Mouse (Mus musculus) hindbrain, embryonic 11.5 days (tissue): Measurements from ENCODE around the gene Dao. TPM values are rescaled to one million over a fixed set of nuclear protein-coding genes. Genes with fewer than 3 reads are reported as not detected.

Experiments used
- ATAC-seq: fragments of 200-750 bp; cut with Nextera tagmentation; 2 replicates; pipeline ENCODE4 v1.8.0; 2017; ENCODE audit warnings: mild to moderate bottlenecking, moderate TSS enrichment, moderate library complexity; ENCODE audit not compliant: low FRiP score
- DNase-seq: peaks from one replicate; pipeline ENCODE4 v3.0.0-alpha.2; 2015; ENCODE audit warnings: low spot score
- H3K27ac ChIP-seq: fragments of 300-500 bp; sonication (generic); 2 replicates; pipeline ENCODE4 v1.5.1; 2014; ENCODE audit warnings: mild to moderate bottlenecking, low read depth, low read length
- H3K27me3 ChIP-seq: fragments of 300-500 bp; sonication (generic); 2 replicates; pipeline ENCODE4 v1.6.1; 2014; ENCODE audit warnings: mild to moderate bottlenecking, low read length, moderate library complexity, mixed read lengths; ENCODE audit not compliant: control insufficient read depth, insufficient read depth
- H3K36me3 ChIP-seq: fragments of 300-500 bp; sonication (generic); 2 replicates; pipeline ENCODE4 v1.6.1; 2014; ENCODE audit warnings: mild to moderate bottlenecking, low read length, moderate library complexity, mixed read lengths; ENCODE audit not compliant: control insufficient read depth, insufficient read depth
- H3K4me1 ChIP-seq: fragments of 300-500 bp; sonication (generic); replicated peaks from 2 replicates; pipeline ENCODE4 v1.6.1; 2014; ENCODE audit warnings: low read length, mixed read lengths; ENCODE audit not compliant: control insufficient read depth, insufficient read depth
- H3K4me2 ChIP-seq: fragments of 300-500 bp; sonication (generic); replicated peaks from 2 replicates; pipeline ENCODE4 v1.6.1; 2014; ENCODE audit warnings: mild to moderate bottlenecking, low read depth, low read length
- H3K4me3 ChIP-seq: fragments of 300-500 bp; sonication (generic); 2 replicates; pipeline ENCODE4 v1.5.1; 2014; ENCODE audit warnings: low read depth, low read length
- H3K9ac ChIP-seq: fragments of 300-500 bp; sonication (generic); 2 replicates; pipeline ENCODE4 v1.6.1; 2014; ENCODE audit warnings: low read depth, low read length
- H3K9me3 ChIP-seq: fragments of 300-500 bp; sonication (generic); 2 replicates; pipeline ENCODE4 v1.6.1; 2016; ENCODE audit warnings: low read length; ENCODE audit not compliant: control insufficient read depth
- WGBS: fragments of 180-500 bp; shearing (Covaris S2); extraction: QIAGEN DNeasy Blood & Tissue Kit; methylation state at CpG from one replicate; pipeline ENCODE4 v1.1.7; 2014; 5-methylcytosine and 5-hydroxymethylcytosine counted together
- polyA plus RNA-seq: library from polyadenylated mRNA; unstranded; fragments of >200 nt; fragmentation: Nextera tagmentation; extraction: Ambion mirVana; gene quantifications from 2 replicates; pipeline ENCODE4 v1.2.1, GENCODE M21; 2014

The Dao gene
- polyA plus RNA-seq, 1 experiment from 2014 or later: not detected

DNA sequence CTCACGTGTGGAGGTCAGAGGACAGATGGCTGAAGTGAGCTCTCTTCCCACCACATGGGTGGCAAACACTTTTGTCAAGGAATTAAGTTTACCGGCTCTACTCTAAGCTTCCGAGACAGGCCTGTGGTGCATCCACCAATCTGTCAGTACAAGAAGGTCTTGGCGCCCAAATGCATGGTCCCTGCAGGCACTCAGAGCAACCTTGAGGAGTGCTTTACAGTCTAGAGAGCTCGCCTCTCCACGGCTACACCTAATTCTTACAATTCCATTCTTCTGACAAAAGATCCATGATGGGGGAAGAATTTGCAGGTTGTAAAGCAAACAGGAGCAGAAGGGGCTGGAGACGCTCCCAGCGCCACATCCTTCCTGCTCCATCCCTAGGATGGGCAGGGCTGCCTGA, 26.9 kb upstream of the Dao start:
- no peaks in the 10 kb centered on the region for H3K36me3 ChIP-seq
- H3K9ac ChIP-seq: no peak overlapping the region
- no peak overlapping the region for H3K27ac ChIP-seq
- ATAC-seq: no peak
- H3K4me2 ChIP-seq: no peak overlapping the region
- H3K4me1 ChIP-seq: peaks cover 12% of the 10 kb centered on the region; the same call in 1 of the 2 replicates
- H3K27me3 ChIP-seq: no peaks in the 10 kb centered on the region
- no peak overlapping the region for H3K4me3 ChIP-seq
- no peak for DNase-seq
- 89% methylated on average over 8 of the region's 8 CpGs for WGBS
- no peaks in the 10 kb centered on the region for H3K9me3 ChIP-seq

DNA sequence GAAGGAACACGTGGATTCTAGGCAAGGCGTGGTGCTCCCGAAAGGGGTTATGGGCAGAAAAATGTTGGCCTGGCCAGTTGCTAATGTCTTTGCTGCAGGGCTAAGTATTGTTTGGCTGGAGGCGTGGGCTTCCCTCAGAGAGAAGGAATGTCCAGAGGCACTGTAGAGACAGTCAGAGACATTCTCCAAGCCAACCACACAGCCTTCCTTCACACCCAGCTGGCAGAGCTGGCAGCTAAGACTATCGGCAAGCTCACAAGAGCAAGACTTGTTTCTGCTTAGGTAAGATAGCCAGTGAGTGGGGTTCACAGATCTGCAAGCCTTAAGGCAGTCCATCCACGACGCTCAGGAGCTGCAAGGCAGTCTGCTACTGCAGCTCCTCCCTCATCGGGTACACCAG, 26.2 kb upstream of the Dao start:
- Histone ChIP-seq H3K27me3 (no peaks in the 10 kb centered on the region), H3K36me3 (no peaks in the 10 kb centered on the region), H3K4me1 (peaks cover 12% of the 10 kb centered on the region; the same call in 1 of the 2 replicates), H3K4me3 (no peak overlapping the region), H3K9ac (no peak overlapping the region), H3K9me3 (no peaks in the 10 kb centered on the region), H3K27ac (no peak overlapping the region), H3K4me2 (no peak overlapping the region)
- WGBS: 84% methylated on average over 8 of the region's 8 CpGs
- DNase-seq: no peak
- ATAC-seq: no peak

DNA sequence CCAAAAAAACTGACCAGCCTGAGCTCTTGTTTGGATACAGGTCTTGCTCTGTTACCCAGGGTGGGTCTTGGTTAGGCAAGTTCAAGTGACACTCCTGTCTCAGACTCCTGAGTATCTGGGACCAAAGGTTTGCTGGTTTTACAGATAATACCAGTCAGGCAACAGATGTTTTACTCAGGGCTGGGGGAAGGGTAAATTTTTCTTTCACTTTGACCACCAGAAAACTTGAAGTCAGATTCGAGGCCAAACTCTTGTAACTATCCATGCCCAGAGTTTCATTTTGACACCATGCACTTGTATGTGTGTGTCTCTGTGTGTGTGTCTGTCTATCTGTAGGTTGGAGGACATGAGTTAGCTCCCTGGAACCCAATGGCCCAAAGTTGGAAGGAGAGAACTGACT, 23.0 kb upstream of the Dao start:
- DNase-seq (no peak), ATAC-seq (no peak)
- H3K27ac ChIP-seq: no peak overlapping the region
- H3K36me3 ChIP-seq: no peaks in the 10 kb centered on the region
- H3K4me3 ChIP-seq: no peak overlapping the region
- no peak overlapping the region for H3K4me2 ChIP-seq
- no peaks in the 10 kb centered on the region for H3K27me3 ChIP-seq
- H3K9ac ChIP-seq: no peak overlapping the region
- peaks cover 2% of the 10 kb centered on the region; the same call in 1 of the 2 replicates for H3K4me1 ChIP-seq
- WGBS: 84% methylated on average over 1 of the region's 1 CpGs
- H3K9me3 ChIP-seq: no peaks in the 10 kb centered on the region

DNA sequence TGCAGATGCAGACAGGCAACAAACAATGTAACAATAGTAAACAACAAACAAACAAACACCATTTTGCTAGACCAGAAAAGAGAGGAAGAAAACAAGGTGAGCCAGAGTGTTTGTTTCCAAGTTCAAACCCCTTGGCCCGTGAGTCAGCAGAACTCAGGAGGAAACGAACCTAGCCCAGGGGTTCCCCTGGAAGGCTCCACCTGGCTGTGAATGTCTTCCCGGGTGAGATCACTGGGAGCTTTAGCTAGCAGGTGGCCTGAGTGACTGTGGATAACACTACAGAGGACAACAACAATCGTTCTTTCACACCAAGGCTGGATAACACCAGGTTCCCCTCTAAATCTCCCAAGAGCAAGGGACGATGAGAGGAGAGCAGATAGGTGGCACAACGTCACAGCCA, 22.3 kb upstream of the Dao start:
- DNase-seq (no peak), ATAC-seq (no peak)
- Histone ChIP-seq H3K9ac (no peak overlapping the region), H3K27me3 (no peaks in the 10 kb centered on the region), H3K9me3 (no peaks in the 10 kb centered on the region), H3K4me3 (no peak overlapping the region), H3K4me1 (no peaks in the 10 kb centered on the region), H3K4me2 (no peak overlapping the region), H3K27ac (no peak overlapping the region), H3K36me3 (no peaks in the 10 kb centered on the region)
- WGBS: 84% methylated on average over 6 of the region's 6 CpGs

DNA sequence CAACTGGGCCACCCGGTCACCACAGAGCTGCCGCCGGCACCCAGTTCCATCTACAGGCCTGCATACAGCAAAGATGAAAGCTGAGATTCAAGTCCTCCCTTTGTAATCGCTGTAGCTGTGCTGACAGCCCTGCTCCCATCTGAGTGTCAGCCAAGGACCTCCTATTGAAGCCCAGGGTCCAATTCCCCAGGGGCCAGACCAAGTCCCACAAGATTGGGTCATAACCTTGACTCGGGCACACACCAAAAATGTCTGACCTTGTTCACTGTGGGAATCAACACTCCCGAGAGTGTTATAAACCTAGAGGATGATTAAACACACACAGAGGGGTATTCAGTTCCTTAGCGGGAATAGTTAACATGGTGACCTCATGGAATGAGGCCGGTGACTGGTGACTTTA, 21.7 kb upstream of the Dao start:
- no peaks in the 10 kb centered on the region for H3K4me1 ChIP-seq
- no peaks in the 10 kb centered on the region for H3K9me3 ChIP-seq
- H3K4me2 ChIP-seq: no peak overlapping the region
- WGBS: 83% methylated on average over 8 of the region's 8 CpGs
- H3K9ac ChIP-seq: no peak overlapping the region
- H3K4me3 ChIP-seq: no peak overlapping the region
- H3K27me3 ChIP-seq: no peaks in the 10 kb centered on the region
- ATAC-seq: no peak
- no peaks in the 10 kb centered on the region for H3K36me3 ChIP-seq
- DNase-seq: no peak
- H3K27ac ChIP-seq: no peak overlapping the region

DNA sequence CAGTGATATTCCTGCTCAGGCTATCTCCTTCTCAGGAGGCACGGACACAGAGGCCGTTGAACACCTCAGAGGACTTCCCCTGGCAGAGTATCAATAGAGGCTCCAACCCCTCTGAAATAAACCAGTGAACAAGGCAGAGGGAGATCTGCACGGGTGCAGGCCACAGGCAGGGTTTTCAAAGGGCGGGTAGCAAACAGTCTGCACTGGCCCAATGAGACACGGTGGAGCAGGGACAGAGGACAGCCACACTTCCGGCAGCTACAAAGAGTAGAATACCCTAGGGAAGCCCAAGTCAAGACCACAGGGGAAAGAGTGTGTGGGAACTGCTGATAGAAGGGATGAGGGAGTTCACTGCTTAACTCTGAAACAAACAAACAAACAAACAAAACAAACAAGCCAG, 20.0 kb upstream of the Dao start:
- DNase-seq (no peak), ATAC-seq (no peak)
- no peak overlapping the region for H3K27ac ChIP-seq
- no peak overlapping the region for H3K9ac ChIP-seq
- no peak overlapping the region for H3K4me2 ChIP-seq
- H3K4me3 ChIP-seq: no peak overlapping the region
- H3K9me3 ChIP-seq: no peaks in the 10 kb centered on the region
- no peaks in the 10 kb centered on the region for H3K27me3 ChIP-seq
- H3K36me3 ChIP-seq: no peaks in the 10 kb centered on the region
- WGBS: 75% methylated on average over 6 of the region's 6 CpGs
- H3K4me1 ChIP-seq: no peaks in the 10 kb centered on the region

DNA sequence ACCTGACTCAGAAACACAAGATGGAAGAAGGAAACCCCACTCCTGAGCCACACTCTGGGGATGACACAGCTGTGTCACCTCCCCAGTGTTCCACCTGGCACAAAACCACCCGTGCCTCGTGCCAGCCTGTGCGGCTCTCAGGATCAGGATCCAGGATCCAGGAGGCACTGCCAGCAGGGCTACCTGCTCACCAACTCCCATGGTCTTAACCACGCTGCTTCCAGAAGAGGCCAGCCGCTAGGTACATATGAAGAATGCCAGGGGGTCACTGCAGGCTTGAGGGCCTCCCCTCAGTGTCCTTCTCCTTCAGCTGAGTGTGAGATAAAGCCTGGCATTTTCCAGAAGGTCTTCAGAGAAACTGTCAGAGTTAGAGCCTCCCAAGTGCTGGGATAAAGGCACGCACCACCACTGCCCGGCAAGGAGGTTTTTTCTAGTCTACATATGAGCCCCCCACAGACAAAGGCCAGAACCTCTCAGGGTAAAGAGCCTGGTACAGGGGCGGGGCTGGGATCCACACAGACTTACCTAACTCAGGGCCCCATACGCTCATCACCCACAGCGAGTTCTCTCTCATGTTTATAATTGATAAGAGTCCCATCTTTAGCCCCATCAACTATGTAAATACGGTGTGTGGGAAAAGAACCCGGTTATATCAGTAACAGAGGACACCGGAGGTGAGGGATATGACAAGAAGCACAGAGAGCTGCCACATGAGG, 19.3 kb upstream of the Dao start:
- Histone ChIP-seq H3K9me3 (no peaks in the 10 kb centered on the region), H3K27me3 (no peaks in the 10 kb centered on the region), H3K9ac (no peak overlapping the region), H3K27ac (no peak overlapping the region), H3K4me1 (no peaks in the 10 kb centered on the region), H3K4me2 (no peak overlapping the region), H3K4me3 (no peak overlapping the region), H3K36me3 (no peaks in the 10 kb centered on the region)
- WGBS: 93% methylated on average over 13 of the region's 13 CpGs
- ATAC-seq (no peak), DNase-seq (no peak)

DNA sequence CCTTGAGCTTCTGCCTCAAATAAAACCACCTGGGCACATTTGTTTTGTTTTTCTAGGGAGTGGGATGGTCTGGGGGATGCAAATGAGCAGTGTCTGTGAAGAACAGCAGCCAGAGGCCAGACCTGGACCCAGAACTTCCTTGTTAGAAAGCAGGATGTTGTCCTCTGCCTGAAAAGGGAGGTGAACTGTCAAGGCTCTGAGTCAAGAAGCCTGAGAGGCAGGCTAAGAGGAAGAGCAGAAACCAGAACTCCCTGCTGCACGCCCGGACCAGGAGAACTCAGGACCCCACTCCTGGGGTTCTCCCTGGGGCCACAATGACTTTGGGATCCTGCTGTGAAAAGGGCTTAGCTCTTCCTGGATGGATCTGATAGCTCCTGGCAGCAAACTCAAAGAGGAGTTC, 17.8 kb upstream of the Dao start:
- no peaks in the 10 kb centered on the region for H3K4me1 ChIP-seq
- no peaks in the 10 kb centered on the region for H3K27me3 ChIP-seq
- no peaks in the 10 kb centered on the region for H3K9me3 ChIP-seq
- H3K4me3 ChIP-seq: no peak overlapping the region
- H3K36me3 ChIP-seq: no peaks in the 10 kb centered on the region
- WGBS: 64% methylated on average over 2 of the region's 2 CpGs
- no peak overlapping the region for H3K27ac ChIP-seq
- DNase-seq: no peak
- H3K9ac ChIP-seq: no peak overlapping the region
- no peak overlapping the region for H3K4me2 ChIP-seq
- no peak for ATAC-seq

DNA sequence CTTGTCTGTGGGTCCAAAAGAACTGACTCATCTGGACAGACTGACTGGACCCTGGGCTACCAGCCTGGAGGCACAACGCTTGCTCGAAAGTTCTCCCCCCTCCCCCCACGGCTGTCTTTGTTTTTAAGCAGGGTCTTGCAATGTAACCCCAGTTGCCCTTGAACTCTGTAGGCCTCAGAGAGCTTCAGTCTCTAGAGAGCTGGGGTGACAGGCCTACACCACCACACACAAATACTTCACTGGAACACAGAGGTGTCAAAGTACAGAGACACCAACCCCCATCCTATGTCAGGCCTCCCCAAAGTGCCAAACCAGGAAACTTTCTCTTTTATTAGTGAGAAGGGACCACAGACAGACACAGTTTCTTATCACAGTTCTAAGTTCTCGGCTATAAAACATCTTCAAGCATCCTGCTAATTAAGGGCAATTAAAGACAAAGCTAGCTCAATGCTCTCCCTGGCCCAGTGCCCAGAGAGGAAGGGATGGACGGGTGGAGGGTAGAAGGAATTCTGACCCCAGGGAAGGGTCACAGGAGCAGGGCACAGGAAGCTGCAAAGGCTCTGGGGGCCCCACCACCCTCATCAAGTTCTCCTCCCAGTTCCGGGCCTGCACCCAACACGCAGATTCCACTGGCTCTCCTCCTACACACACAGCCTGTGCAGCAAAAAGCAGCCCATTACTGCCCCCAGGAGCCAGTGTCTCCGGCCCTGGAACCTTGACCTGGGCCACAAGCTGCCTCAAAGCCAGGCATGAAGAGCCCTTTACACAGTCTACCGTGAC, 17.1 kb upstream of the Dao start:
- Histone ChIP-seq H3K9ac (peak overlapping the region; percentile 16; the same call in 1 of the 2 replicates), H3K4me2 (no peak overlapping the region), H3K9me3 (no peaks in the 10 kb centered on the region), H3K27me3 (no peaks in the 10 kb centered on the region), H3K4me3 (no peak overlapping the region), H3K4me1 (no peaks in the 10 kb centered on the region), H3K27ac (no peak overlapping the region), H3K36me3 (no peaks in the 10 kb centered on the region)
- 64% methylated on average over 9 of the region's 9 CpGs for WGBS
- ATAC-seq: no peak
- no peak for DNase-seq
